Mouse (Mus musculus): ENCODE measurements around the gene Myh13. TPM values are rescaled to one million over a fixed set of nuclear protein-coding genes. Genes with fewer than 3 reads are reported as not detected.

Myh13 gene
- polyA plus RNA-seq (2012; ENCODE audit: insufficient read depth, insufficient read length, missing spikeins) = not detected in 2 replicates

DNA sequence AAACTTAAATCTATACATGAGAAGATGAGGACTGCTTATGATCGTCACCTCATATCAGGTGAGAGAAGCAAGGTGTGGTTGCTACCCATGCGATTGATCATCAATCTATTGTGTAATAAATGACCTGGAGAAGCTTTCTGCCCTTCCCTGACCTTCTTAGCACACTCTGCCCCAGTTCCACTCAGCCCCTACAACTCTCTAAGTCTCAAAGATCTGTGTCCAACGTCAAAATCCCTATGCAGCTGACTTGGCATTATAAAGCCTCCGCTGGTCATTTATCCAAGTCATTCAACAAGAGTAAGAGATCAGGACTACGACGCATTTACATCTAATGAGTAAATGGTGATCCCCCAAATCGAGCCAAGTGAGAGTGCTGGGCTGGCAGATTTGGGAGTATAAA lies at the start of gene Myh13:
Myh13 (plus strand) TSS at position 301 of the 400 bp plus-strand sequence.
- H3K4me1 ChIP-seq (ENCODE audit: control insufficient read depth, insufficient read depth, low read length) = no peaks in the 10 kb centered on the region
- no peak within 1 kb of the TSS for H3K27ac ChIP-seq (ENCODE audit: insufficient read depth, low read depth, low read length)
- TF ChIP-seq CTCF (IDR thresholded peaks at IDR 0.05; ENCODE audit: low read depth, low read length) = no peak
- TF ChIP-seq POLR2A (IDR thresholded peaks at IDR 0.05; ENCODE audit: borderline replicate concordance, low read depth, low read length) = no peak
- H3K4me3 ChIP-seq (ENCODE audit: insufficient read depth, low read length) = no peak within 1 kb of the TSS

- no peak for TF ChIP-seq CTCF (IDR thresholded peaks at IDR 0.05; ENCODE audit: low read depth, low read length)
- no peak for TF ChIP-seq POLR2A (IDR thresholded peaks at IDR 0.05; ENCODE audit: borderline replicate concordance, low read depth, low read length)
- Histone ChIP-seq H3K27ac (ENCODE audit: insufficient read depth, low read depth, low read length) (no peak within 1 kb of the TSS), H3K4me1 (ENCODE audit: control insufficient read depth, insufficient read depth, low read length) (no peaks in the 10 kb centered on the region), H3K4me3 (ENCODE audit: insufficient read depth, low read length) (no peak within 1 kb of the TSS)
Measured at GRCm38 (mm10) chr11:67276601-67277174, 44.8 kb upstream of the Myh13 start, which contains the start of gene Myh8. TSS of gene Myh8 (plus strand) at chr11:67277124.

DNA sequence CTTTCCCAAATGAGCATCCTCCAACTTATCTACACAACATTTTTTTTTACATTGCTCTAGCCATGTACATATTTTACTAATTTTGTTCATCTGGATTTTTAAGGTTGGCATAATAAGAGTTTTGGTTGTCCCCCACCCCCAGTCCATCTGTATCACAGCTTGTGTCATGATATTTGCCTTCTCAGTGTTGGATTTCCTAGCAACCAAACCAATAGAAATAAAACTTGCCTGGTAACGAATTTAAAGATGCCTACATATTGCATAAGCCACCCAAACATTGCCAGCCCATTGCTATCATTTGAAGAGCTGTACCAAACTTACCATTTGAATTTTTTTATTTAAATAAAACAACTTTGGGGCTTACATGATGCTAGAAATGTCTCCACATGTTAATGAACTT lies 28.0 kb upstream of the Myh13 start:
- no peaks in the 10 kb centered on the region for H3K4me1 ChIP-seq (ENCODE audit: control insufficient read depth, insufficient read depth, low read length)
- TF ChIP-seq CTCF (IDR thresholded peaks at IDR 0.05; ENCODE audit: low read depth, low read length) = no peak
- TF ChIP-seq POLR2A (IDR thresholded peaks at IDR 0.05; ENCODE audit: borderline replicate concordance, low read depth, low read length) = no peak
- H3K4me3 ChIP-seq (ENCODE audit: insufficient read depth, low read length) = no peak overlapping the region
- H3K27ac ChIP-seq (ENCODE audit: insufficient read depth, low read depth, low read length) = no peak overlapping the region

GRCm38 (mm10) chr11:67313733-67314452 lies 7.6 kb upstream of the Myh13 start:
- no peaks in the 10 kb centered on the region for H3K4me1 ChIP-seq (ENCODE audit: control insufficient read depth, insufficient read depth, low read length)
- H3K27ac ChIP-seq (ENCODE audit: insufficient read depth, low read depth, low read length) = no peak overlapping the region
- H3K4me3 ChIP-seq (ENCODE audit: insufficient read depth, low read length) = no peak overlapping the region
- no peak for TF ChIP-seq CTCF (IDR thresholded peaks at IDR 0.05; ENCODE audit: low read depth, low read length)
- no peak for TF ChIP-seq POLR2A (IDR thresholded peaks at IDR 0.05; ENCODE audit: borderline replicate concordance, low read depth, low read length)

- Histone ChIP-seq H3K4me1 (ENCODE audit: control insufficient read depth, insufficient read depth, low read length) (no peaks in the 10 kb centered on the region), H3K4me3 (ENCODE audit: insufficient read depth, low read length) (no peak overlapping the region)
- TF ChIP-seq POLR2A (IDR thresholded peaks at IDR 0.05; ENCODE audit: borderline replicate concordance, low read depth, low read length) = no peak
- no peak for TF ChIP-seq CTCF (IDR thresholded peaks at IDR 0.05; ENCODE audit: low read depth, low read length)
Measured at GRCm38 (mm10) chr11:67326536-67326935, 5.1 kb downstream of the Myh13 start.

GRCm38 (mm10) chr11:67344556-67344955 lies 23.1 kb downstream of the Myh13 start:
- H3K4me1 ChIP-seq (ENCODE audit: control insufficient read depth, insufficient read depth, low read length) = no peaks in the 10 kb centered on the region
- no peak for TF ChIP-seq CTCF (IDR thresholded peaks at IDR 0.05; ENCODE audit: low read depth, low read length)
- no peak for TF ChIP-seq POLR2A (IDR thresholded peaks at IDR 0.05; ENCODE audit: borderline replicate concordance, low read depth, low read length)
- H3K27ac ChIP-seq (ENCODE audit: insufficient read depth, low read depth, low read length) = no peak overlapping the region
- no peak overlapping the region for H3K4me3 ChIP-seq (ENCODE audit: insufficient read depth, low read length)

More at GRCm38 (mm10) chr11:67326536-67326935, 5.1 kb downstream of the Myh13 start:
- H3K27ac ChIP-seq (ENCODE audit: insufficient read depth, low read depth, low read length) = no peak overlapping the region

DNA sequence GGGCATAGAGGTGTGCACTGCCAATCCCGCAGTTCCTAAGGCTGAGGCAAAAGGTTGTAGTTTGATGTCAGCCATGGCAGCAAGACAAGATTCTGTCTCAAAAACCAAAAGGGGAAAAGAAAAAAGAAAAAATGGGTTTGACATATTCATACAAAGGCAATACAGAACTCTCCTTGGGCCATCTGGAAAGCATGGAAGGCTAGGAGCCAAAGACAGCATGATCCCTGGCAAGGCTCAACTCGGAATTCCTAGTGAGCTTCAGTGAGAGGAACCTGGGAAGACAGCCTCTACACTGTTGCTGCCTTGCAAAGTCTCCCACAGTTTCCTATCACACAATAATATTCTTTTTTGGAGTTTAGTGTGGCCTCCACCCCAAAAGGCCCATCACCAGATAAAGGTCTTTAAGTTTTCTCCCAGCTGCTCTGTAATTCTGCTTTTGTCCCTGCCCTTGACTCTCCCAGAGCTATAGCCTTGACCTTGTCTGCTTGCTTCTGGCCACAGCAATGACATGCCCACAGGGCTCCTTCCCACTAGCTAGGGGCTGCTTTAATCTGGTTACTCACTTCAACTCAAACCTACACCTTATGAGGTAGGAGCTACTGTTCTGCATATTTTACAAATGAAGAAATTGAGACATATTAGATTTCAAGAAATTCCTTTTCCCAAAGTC lies 23.9 kb downstream of the Myh13 start:
- no peak for TF ChIP-seq POLR2A (IDR thresholded peaks at IDR 0.05; ENCODE audit: borderline replicate concordance, low read depth, low read length)
- no peak for TF ChIP-seq CTCF (IDR thresholded peaks at IDR 0.05; ENCODE audit: low read depth, low read length)
- Histone ChIP-seq H3K4me3 (ENCODE audit: insufficient read depth, low read length) (no peak overlapping the region), H3K4me1 (ENCODE audit: control insufficient read depth, insufficient read depth, low read length) (no peaks in the 10 kb centered on the region), H3K27ac (ENCODE audit: insufficient read depth, low read depth, low read length) (no peak overlapping the region)

DNA sequence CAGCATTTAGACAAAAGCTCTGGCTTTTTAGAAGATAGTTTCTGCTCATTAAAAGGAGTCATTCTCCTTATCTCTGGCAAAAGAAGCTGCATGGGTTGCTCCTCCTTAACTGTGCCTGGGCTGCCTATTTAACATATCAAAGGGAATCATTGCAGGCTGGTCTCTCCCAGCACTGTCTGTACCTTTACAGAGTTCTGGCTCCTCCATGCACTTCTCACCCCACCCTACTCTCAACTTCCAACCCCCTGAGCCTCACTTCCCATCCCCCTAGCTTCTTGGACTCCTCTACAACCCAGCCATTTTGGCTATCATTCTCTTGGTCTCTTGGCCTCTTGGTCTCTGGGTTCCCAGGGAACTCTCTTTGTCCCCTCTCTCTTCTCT lies 24.4 kb downstream of the Myh13 start:
- H3K27ac ChIP-seq (ENCODE audit: insufficient read depth, low read depth, low read length) = no peak overlapping the region
- TF ChIP-seq POLR2A (IDR thresholded peaks at IDR 0.05; ENCODE audit: borderline replicate concordance, low read depth, low read length) (no peak), CTCF (IDR thresholded peaks at IDR 0.05; ENCODE audit: low read depth, low read length) (no peak)
- no peak overlapping the region for H3K4me3 ChIP-seq (ENCODE audit: insufficient read depth, low read length)
- no peaks in the 10 kb centered on the region for H3K4me1 ChIP-seq (ENCODE audit: control insufficient read depth, insufficient read depth, low read length)

DNA sequence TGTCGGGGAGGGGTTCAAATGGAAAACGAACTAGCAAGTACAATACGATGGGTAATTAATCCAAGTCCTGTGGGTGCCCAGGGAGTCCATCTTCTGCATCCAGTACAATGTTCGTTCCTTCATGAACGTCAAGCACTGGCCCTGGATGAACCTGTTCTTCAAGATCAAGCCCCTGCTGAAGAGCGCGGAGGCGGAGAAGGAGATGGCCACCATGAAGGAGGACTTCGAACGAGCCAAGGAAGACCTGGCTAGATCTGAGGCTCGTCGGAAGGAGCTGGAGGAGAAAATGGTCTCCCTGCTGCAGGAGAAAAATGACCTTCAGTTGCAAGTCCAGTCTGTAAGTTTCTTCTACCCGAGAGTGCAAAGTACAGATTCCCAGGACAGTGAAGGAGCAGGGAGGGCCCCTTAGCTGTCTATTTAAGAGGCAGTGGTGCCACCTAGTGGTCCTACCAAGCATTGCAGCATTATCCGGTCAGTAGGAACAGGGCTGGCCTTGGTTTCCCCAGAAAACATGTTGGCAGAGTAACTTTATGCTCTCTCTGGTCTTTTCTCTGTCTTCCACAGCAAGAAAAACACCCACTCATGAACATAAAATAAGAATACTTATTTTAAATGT lies 28.8 kb downstream of the Myh13 start:
- H3K4me1 ChIP-seq (ENCODE audit: control insufficient read depth, insufficient read depth, low read length) = no peaks in the 10 kb centered on the region
- TF ChIP-seq POLR2A (IDR thresholded peaks at IDR 0.05; ENCODE audit: borderline replicate concordance, low read depth, low read length) (no peak), CTCF (IDR thresholded peaks at IDR 0.05; ENCODE audit: low read depth, low read length) (peak; percentile 90)

More for the DNA sequence above, 28.8 kb downstream of the Myh13 start:
- no peak overlapping the region for H3K27ac ChIP-seq (ENCODE audit: insufficient read depth, low read depth, low read length)
- H3K4me3 ChIP-seq (ENCODE audit: insufficient read depth, low read length) = no peak overlapping the region

Data from bone marrow macrophage, adult 2 months (primary cell).